Mouse (Mus musculus) E14TG2a.4 (cell line): ENCODE measurements around the gene Tbx21.

Experiments used
- H3K27me3 ChIP-seq: 2 replicates; pipeline ENCODE4 v1.6.1; 2014; ENCODE audit warnings: low read length, control low read depth; ENCODE audit not compliant: insufficient read depth
- H3K36me3 ChIP-seq: 2 replicates; pipeline ENCODE4 v1.6.1; 2014; ENCODE audit warnings: low read length, control low read depth; ENCODE audit not compliant: insufficient read depth
- H3K4me1 ChIP-seq: replicated peaks from 2 replicates; pipeline ENCODE4 v1.6.1; 2014; ENCODE audit warnings: low read depth, low read length, control low read depth
- H3K4me3 ChIP-seq: replicated peaks from 2 replicates; pipeline ENCODE4 v1.5.1; 2014; ENCODE audit warnings: mild to moderate bottlenecking, low read length
- H3K9me3 ChIP-seq: 2 replicates; pipeline ENCODE4 v1.6.1; 2014; ENCODE audit warnings: low read length, control low read depth
- CTCF ChIP-seq: conservative IDR thresholded peaks from 2 replicates; pipeline ENCODE4 v1.5.1; 2014; ENCODE audit warnings: low read length
- NANOG ChIP-seq: IDR thresholded peaks from 2 replicates; pipeline ENCODE4 v1.6.1; 2014; ENCODE audit warnings: borderline replicate concordance, low read length, mixed read lengths
- POU5F1 ChIP-seq: IDR thresholded peaks from 2 replicates; pipeline ENCODE4 v1.6.1; 2014; ENCODE audit warnings: low read length, borderline replicate concordance

The Tbx21 gene

DNA sequence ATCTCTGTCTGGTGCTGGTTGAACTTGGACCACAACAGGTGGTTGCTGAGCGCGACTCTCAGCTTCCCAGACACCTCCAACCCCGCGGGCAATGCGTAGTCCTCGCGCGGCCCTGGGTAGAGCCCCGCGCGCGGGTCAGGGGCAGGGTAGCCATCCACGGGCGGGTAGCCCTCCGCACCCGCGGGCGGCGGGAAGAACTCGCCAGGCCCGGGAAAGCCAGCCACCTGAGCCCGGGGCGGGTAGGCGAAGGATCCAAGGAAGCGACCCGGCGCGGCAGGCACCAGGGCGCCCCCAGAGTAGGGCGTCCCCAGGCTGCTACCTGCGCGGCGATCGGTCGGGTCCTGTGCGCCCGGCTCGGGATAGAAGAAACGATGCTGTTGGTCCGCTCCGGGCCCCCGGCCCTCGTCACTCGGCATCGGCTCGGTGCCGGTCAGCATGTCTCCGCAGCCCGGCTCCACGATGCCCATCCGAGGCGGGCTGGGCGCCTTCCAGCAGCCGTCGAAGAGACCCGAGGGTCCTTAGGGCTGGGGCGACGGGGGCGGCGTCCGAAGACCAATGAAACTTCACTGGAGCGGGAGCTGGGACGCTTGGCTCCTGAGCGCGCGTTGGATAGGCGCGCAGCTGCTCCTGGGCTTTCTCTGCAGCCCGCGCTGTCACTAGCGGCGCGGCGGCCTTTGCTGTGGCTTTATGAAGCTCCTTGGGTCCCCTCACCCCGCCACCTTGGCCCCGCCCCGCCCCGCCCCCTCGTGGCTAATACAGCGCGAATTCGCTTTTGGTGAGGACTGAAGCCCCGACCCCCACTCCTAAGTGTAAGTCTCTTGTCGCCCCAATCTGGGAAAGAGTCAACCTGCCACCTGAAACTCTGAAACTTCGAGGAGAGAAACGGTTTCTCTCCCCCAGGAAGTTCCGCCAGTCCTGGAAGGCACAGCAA, at the start of gene Tbx21:
Gene Tbx21, minus strand, starts transcription at position 661 of the 931 bp plus-strand sequence.
- no peaks in the 10 kb centered on the region for H3K9me3 ChIP-seq
- H3K4me3 ChIP-seq: peak within 1 kb of the TSS; percentile 82
- TF ChIP-seq POU5F1 (no peak), NANOG (no peak), CTCF (no peak)
- H3K36me3 ChIP-seq: no peaks in the 10 kb centered on the region
- H3K4me1 ChIP-seq: peaks cover 11% of the 10 kb centered on the region
- peaks cover 84% of the 10 kb centered on the region for H3K27me3 ChIP-seq

DNA sequence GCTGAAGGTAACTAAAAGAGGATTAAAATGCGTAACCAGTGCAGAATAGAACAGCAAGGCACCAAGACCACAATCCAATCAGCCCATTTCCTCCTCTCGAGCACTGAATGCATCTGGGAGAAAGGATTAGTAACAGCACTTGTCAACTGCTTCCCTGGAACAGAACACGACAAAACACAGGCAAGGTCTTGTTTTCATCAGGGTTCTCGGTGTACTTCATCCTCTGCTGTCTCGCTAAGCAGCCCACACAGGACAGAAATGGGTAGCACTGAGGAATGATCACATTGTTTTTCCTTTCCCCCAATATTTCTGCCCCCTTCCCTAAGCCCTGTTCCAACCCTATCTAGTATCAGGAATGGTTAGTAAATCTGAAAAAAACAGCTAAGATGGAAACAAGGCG, 45.2 kb upstream of the Tbx21 start:
- Histone ChIP-seq H3K36me3 (peaks cover 90% of the 10 kb centered on the region), H3K9me3 (no peaks in the 10 kb centered on the region), H3K4me3 (no peak overlapping the region), H3K27me3 (no peaks in the 10 kb centered on the region), H3K4me1 (peaks cover 27% of the 10 kb centered on the region)
- TF ChIP-seq NANOG: no peak
- TF ChIP-seq POU5F1: no peak
- no peak for TF ChIP-seq CTCF

DNA sequence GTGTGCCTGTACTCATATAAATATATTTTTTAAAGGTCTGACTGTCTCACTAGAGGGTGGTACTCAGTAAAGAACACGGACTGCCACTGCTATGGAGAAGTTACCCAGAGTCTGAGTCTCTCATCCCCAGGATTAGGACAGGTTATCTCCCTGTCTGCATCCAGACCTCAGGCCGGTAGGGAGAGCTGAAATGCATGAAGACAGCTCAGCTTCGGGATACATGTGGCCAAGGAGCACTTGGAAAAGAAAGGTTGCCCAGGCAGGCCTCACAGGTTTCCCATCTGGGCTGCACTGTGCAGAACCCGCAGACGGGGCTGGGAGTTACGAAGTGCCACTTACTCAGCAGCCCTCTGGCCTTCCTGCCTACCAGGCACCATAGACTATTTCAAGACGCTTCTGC, 41.9 kb upstream of the Tbx21 start:
- Histone ChIP-seq H3K27me3 (peaks cover 10% of the 10 kb centered on the region; the same call in 1 of the 2 replicates), H3K4me3 (no peak overlapping the region), H3K36me3 (peaks cover 74% of the 10 kb centered on the region), H3K9me3 (no peaks in the 10 kb centered on the region), H3K4me1 (peaks cover 22% of the 10 kb centered on the region)
- no peak for TF ChIP-seq POU5F1
- no peak for TF ChIP-seq CTCF
- TF ChIP-seq NANOG: no peak

DNA sequence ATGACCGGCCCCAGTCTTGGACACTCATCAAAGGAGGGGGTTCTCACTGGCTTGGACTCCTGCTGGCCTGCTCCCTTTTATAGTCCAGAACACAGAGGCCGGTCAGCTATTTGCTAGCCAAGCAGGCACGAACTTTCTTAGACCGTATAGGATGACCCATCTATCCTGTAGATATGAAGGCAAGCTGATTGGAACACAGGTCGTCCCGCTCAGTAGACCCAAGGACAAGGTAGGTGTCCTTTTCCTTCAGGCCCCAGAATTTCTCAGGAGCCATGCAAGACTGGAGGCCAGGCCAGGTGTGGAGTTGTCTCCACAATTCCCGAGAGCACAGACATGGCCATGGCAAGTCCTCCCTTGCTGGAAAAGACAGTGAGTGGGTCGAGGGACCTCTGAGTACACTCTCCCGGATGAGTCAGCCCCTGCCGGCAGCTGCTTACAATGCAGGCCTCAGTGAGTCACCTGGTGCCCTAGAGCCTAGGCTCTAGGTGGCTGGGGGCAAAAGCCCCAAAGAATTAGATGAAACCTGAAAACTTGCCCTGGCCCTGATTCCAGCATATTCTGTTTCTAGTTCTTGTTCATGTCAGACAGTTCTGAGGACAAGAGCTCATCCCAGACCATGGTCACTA, 37.6 kb upstream of the Tbx21 start:
- no peaks in the 10 kb centered on the region for H3K9me3 ChIP-seq
- TF ChIP-seq NANOG (no peak), CTCF (peak; percentile 10; the same call in 1 of the 2 replicates), POU5F1 (no peak)
- H3K27me3 ChIP-seq: peaks cover 38% of the 10 kb centered on the region
- peaks cover 35% of the 10 kb centered on the region for H3K4me1 ChIP-seq
- H3K4me3 ChIP-seq: peak overlapping the region; percentile 83; the same call in 1 of the 2 replicates
- H3K36me3 ChIP-seq: peaks cover 32% of the 10 kb centered on the region

DNA sequence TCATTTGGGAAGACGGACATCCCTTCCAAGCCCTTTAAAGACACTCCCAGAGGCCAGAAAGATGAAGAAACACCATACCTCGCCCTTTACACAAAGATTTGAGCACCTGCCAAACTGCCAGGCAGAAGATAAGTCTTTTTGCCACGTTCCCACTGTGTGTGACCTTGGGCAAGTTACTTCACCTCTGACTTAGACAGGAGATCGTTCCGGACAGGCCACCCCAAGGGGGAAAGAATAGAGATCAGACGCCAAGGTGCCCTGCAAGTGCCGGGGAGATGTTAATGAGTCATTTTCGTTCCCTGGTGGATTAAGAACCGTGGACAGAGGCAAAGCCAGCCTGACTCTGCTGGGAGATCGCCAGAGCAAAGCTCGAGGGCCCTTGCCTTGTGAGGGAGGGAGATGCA, 36.9 kb upstream of the Tbx21 start:
- peaks cover 44% of the 10 kb centered on the region for H3K27me3 ChIP-seq
- H3K4me1 ChIP-seq: peaks cover 40% of the 10 kb centered on the region
- no peaks in the 10 kb centered on the region for H3K9me3 ChIP-seq
- TF ChIP-seq CTCF (no peak), POU5F1 (no peak), NANOG (no peak)
- peak overlapping the region; percentile 83 for H3K4me3 ChIP-seq
- peaks cover 25% of the 10 kb centered on the region for H3K36me3 ChIP-seq

DNA sequence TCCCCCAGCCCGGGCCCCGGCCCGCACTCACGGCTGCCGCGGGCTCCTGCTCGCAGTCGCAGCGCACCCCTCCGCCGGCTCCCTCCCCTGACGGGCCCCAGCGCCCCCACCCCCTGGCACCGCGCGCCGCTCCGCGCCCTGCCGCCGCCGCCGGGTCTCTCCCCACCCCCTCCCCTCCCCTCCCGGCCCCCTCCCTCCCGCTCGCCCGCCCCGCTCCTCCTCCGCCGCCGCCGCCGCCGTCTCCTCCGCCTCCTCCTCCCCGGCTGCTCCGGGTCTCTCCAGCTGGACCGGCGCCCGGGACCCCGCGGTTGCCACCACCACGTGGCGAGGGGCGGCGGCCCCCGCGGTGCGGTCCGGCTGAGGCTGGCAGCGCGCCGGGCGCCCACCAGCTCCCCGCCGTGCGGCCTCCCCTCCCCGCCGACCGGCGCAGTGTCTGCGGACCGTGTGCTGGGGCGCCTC, 36.2 kb upstream of the Tbx21 start, which contains the start of gene Tbkbp1:
Gene Tbkbp1, minus strand, starts transcription at position 153 of the 459 bp plus-strand sequence.
- TF ChIP-seq POU5F1 (no peak), CTCF (no peak)
- Histone ChIP-seq H3K9me3 (no peaks in the 10 kb centered on the region), H3K4me3 (peak within 1 kb of the TSS; percentile 89), H3K27me3 (peaks cover 45% of the 10 kb centered on the region), H3K36me3 (peaks cover 20% of the 10 kb centered on the region), H3K4me1 (peaks cover 43% of the 10 kb centered on the region)

DNA sequence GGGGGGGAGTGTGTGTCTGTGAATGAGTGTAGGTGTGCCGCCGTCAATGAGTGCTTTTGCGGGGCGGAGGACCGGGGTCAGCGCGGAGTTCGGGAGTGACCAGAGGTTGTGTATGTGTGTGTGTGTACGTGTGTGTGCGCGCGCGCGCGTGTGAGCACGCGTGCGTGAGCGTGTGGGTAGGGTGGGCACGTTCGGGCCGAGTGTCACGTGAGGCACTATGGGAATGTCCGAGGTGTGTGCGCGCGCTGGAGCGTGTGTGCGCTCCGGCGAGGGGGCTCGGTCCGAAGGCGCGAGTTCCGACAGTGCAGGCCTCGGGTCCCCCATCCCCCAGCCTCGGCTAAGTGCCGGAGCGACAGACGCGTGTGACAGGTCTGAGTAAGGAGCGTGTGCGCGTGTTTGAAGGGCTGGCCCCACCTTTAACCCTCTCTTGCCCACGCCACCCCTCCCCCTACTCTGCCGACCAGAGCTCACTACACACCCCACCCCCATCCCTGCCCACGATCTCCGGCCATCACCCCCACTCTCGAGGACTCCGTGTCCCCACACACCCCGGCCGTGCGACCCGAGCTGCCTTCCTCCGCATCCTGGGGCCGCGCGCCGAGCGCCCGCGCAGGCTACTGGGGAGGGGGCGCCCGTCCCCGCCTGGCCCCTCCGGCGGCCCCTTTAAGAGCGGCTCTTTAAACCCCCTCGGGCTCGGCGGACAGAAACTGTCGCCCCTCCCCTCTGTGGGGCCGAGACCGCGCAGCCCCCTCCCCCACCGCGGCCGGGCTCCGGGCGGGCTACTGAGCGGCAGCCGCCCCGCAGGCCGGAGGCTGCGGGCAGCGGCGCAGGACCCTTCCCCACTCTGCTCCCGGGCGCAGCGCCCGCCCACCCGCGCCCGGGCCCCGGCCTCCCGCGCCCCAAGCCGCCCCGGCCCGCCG, 35.5 kb upstream of the Tbx21 start:
- peak overlapping the region; percentile 89 for H3K4me3 ChIP-seq
- peaks cover 50% of the 10 kb centered on the region for H3K4me1 ChIP-seq
- H3K9me3 ChIP-seq: no peaks in the 10 kb centered on the region
- no peak for TF ChIP-seq CTCF
- TF ChIP-seq POU5F1: no peak
- TF ChIP-seq NANOG: no peak
- H3K36me3 ChIP-seq: peaks cover 26% of the 10 kb centered on the region
- peaks cover 50% of the 10 kb centered on the region for H3K27me3 ChIP-seq

DNA sequence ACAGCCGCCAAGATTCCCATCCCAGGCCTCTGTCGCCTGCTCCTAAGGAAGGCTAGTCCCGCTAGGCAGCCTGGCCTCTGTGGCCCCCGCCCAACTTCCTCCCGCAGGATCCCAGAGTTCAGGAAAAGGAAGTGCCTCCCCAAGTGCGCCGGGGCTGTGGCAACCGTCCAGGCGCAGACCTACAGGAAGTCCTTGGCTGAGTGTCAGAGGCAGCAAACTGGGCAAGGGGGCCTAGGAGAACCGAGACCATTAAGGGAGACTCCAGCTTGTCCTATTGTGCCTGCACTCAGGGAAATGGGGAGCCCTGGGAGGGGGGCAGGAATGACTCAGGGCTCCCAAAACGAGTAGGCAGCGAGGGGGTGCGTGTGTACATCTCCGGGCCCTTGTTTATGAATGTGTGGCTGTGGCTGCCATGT, 34.9 kb upstream of the Tbx21 start:
- no peak for TF ChIP-seq POU5F1
- TF ChIP-seq NANOG: no peak
- TF ChIP-seq CTCF: no peak
- peaks cover 24% of the 10 kb centered on the region for H3K36me3 ChIP-seq
- H3K4me1 ChIP-seq: peaks cover 56% of the 10 kb centered on the region
- H3K4me3 ChIP-seq: peak overlapping the region; percentile 89
- H3K27me3 ChIP-seq: peaks cover 50% of the 10 kb centered on the region
- no peaks in the 10 kb centered on the region for H3K9me3 ChIP-seq
